Mouse (Mus musculus) bone marrow, adult 2 months (tissue): ENCODE measurements around the gene 2310009B15Rik. TPM values are rescaled to one million over a fixed set of nuclear protein-coding genes. Genes with fewer than 3 reads are reported as not detected.

Source experiments
- H3K27ac ChIP-seq: fragments of 200-500 bp; 2 replicates; pipeline ENCODE4 v1.5.1; 2012; ENCODE audit warnings: low read depth, mild to moderate bottlenecking, control low read depth, inconsistent platforms, low read length; ENCODE audit not compliant: control insufficient read depth, poor library complexity, insufficient read depth
- H3K4me1 ChIP-seq: fragments of 200-500 bp; 2 replicates; pipeline ENCODE4 v1.6.1; 2011; ENCODE audit warnings: low read length; ENCODE audit not compliant: control insufficient read depth, insufficient read depth
- H3K4me3 ChIP-seq: fragments of 200-500 bp; replicated peaks from 2 replicates; pipeline ENCODE3; 2011; ENCODE audit warnings: mild to moderate bottlenecking, low read depth, low read length, control low read depth; ENCODE audit not compliant: control insufficient read depth
- CTCF ChIP-seq: fragments of 200-500 bp; IDR thresholded peaks from 2 replicates; pipeline ENCODE4 v1.5.1; 2011; ENCODE audit warnings: low read length, control low read depth; ENCODE audit not compliant: control insufficient read depth, insufficient read depth
- POLR2A ChIP-seq: fragments of 200-500 bp; IDR thresholded peaks from 2 replicates; pipeline ENCODE4 v1.6.1; 2011; ENCODE audit warnings: low read depth, mild to moderate bottlenecking, control low read depth, low read length, borderline replicate concordance; ENCODE audit not compliant: control insufficient read depth
- WGBS: fragments of 180-500 bp; shearing (Covaris S2); methylation state at CpG from one replicate; pipeline ENCODE4 v1.1.7; 2018; 5-methylcytosine and 5-hydroxymethylcytosine counted together
- polyA plus RNA-seq: library from polyadenylated mRNA; stranded (reverse); fragments of >200 nt; gene quantifications from 2 replicates; pipeline ENCODE4 v1.2.4, GENCODE M21; 2011; ENCODE audit warnings: low replicate concordance; ENCODE audit not compliant: missing spikeins, insufficient read depth, insufficient read length

2310009B15Rik gene
- polyA plus RNA-seq, 1 experiment = 13.3 TPM

DNA sequence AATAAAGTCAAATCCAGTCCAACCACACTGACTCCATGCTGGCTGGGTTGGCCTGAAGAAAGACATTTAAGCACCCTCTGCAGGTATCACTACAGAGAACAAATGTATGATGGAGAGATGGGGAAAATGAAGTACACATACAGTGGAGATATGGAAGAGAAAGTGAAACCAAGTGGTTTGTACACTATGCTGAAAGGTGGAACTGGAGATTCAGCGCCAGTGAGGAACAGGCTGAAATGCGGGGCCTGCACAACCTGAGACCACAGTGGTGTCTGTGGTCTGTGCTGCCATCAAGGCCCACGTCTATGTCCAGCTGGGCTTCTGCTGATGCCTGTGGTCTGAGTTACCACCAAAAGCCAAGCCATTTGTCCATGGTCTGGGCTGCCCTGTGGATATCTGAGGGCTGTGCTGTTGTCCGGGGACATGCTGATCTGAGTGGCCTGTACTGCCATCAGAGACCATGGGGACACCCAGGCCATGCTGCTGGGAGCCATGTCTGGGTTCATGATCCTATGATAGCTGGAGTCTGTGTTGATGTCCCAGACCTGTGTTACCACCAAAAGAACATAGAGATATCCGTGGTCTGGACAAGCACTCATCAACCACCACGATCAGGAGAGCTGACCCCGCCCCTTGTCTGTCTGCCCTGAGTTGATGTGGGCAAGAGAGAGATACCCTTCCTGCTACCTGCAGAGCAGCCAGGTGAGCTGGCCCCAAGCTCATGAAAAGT lies 34.2 kb downstream of the 2310009B15Rik start:
- H3K4me1 ChIP-seq = no peaks in the 10 kb centered on the region
- H3K27ac ChIP-seq = no peak overlapping the region
- H3K4me3 ChIP-seq = peak overlapping the region; percentile 33
- TF ChIP-seq POLR2A = no peak
- TF ChIP-seq CTCF = no peak
- 42% methylated on average over 7 of the region's 7 CpGs for WGBS

Other genes starting within 250 kb of the 2310009B15Rik start
- 6.5 and 11.3 TPM in 2 replicates for gene Nek7, start 236.7 kb downstream of the 2310009B15Rik start, polyA plus RNA-seq
- not detected in 2 replicates for gene Lhx9, start 8.3 kb downstream of the 2310009B15Rik start, polyA plus RNA-seq
- gene Dennd1b, start 106.6 kb upstream of the 2310009B15Rik start, polyA plus RNA-seq = 3.3 and 7.7 TPM in 2 replicates